Mouse (Mus musculus) heart, postnatal 10 days (tissue): ENCODE results near the gene Mybpc1. TPM values are rescaled to one million over a fixed set of nuclear protein-coding genes. Genes with fewer than 3 reads are reported as not detected.
"Not testable (repeated sequence)": the region's sequence is repeated elsewhere in the genome, so short reads cannot be mapped to it uniquely, and the experiment has no call there.

Source experiments
- DNase-seq, 2 experiments: peaks; one replicate each; pipeline ENCODE4 v3.0.0; 2021
- intact Hi-C: fragments of 180-260 bp; cut with DNase I; formaldehyde crosslinking; loops from one replicate; pipeline ENCODE4 v1.15.1; 2025
- total RNA-seq, 2 experiments: library from RNA; stranded (reverse); gene quantifications; 2 replicates each; pipeline ENCODE4 v1.2.3; 2021

The Mybpc1 gene
- total RNA-seq, 2 experiments from 2014 or later = 0.15 to 0.38 TPM

- intact Hi-C loops = loop anchor here (10.0 kb wide), 1 partner anchor 108 kb away; no protein-coding TSS in a partner anchor
- DNase-seq = no peak
These were observed 47.9 kb downstream of the Mybpc1 start for GRCm38 (mm10) chr10:88557046-88557445.

GRCm38 (mm10) chr10:88552738-88553137 lies 52.2 kb downstream of the Mybpc1 start:
- intact Hi-C loops = loop anchor here (10.0 kb wide), 1 partner anchor 112 kb away; no protein-coding TSS in a partner anchor
- DNase-seq = no peak

GRCm38 (mm10) chr10:88550225-88550624 lies 54.7 kb downstream of the Mybpc1 start:
- intact Hi-C loops = loop anchor here (10.0 kb wide), 1 partner anchor 115 kb away; no protein-coding TSS in a partner anchor
- no peak for DNase-seq

GRCm38 (mm10) chr10:88547635-88548034 lies 57.3 kb downstream of the Mybpc1 start:
- no peak for DNase-seq
- intact Hi-C loops = no loop called here

GRCm38 (mm10) chr10:88530631-88531030 lies 74.3 kb downstream of the Mybpc1 start:
- intact Hi-C loops = no loop called here
- no peak for DNase-seq

- intact Hi-C loops = no loop called here
- DNase-seq = no peak
These were observed 80.9 kb downstream of the Mybpc1 start for GRCm38 (mm10) chr10:88524016-88524415.

GRCm38 (mm10) chr10:88523212-88523611 lies 81.7 kb downstream of the Mybpc1 start:
- intact Hi-C loops = no loop called here
- no peak for DNase-seq

GRCm38 (mm10) chr10:88522795-88523194 lies 82.2 kb downstream of the Mybpc1 start:
- no peak for DNase-seq
- intact Hi-C loops = no loop called here

- DNase-seq, intact Hi-C loops: not testable (repeated sequence)
These were observed 89.9 kb downstream of the Mybpc1 start for GRCm38 (mm10) chr10:88515049-88515448.

GRCm38 (mm10) chr10:88514495-88514894 lies 90.5 kb downstream of the Mybpc1 start:
- peak; percentile 78 to 83 for DNase-seq
- intact Hi-C loops = loop anchor here (5.0 kb wide), 1 partner anchor 108 kb away; no protein-coding TSS in a partner anchor

GRCm38 (mm10) chr10:88513574-88514135 lies 91.3 kb downstream of the Mybpc1 start:
- intact Hi-C loops = loop anchor here (5.0 kb wide), 1 partner anchor 109 kb away; no protein-coding TSS in a partner anchor
- DNase-seq = no peak

- no peak for DNase-seq
- intact Hi-C loops = loop anchor here (5.0 kb wide), 1 partner anchor 111 kb away; no protein-coding TSS in a partner anchor
These were observed 93.6 kb downstream of the Mybpc1 start for GRCm38 (mm10) chr10:88511355-88511754.

GRCm38 (mm10) chr10:88510503-88511271 lies 94.3 kb downstream of the Mybpc1 start:
- peak; percentile 80 to 83 for DNase-seq
- intact Hi-C loops = loop anchor here (5.0 kb wide), 1 partner anchor 112 kb away; no protein-coding TSS in a partner anchor

GRCm38 (mm10) chr10:88507691-88508143 lies 97.2 kb downstream of the Mybpc1 start:
- no peak for DNase-seq
- intact Hi-C loops = loop anchor here (10.0 kb wide), 1 partner anchor 317 kb away; the partner anchor contains the start of gene Utp20

- intact Hi-C loops = loop anchor here (10.0 kb wide), 1 partner anchor 320 kb away; the partner anchor contains the start of gene Utp20
- DNase-seq = no peak
These were observed 99.7 kb downstream of the Mybpc1 start for GRCm38 (mm10) chr10:88505256-88505655.

- intact Hi-C loops = loop anchor here (5.0 to 10.0 kb wide), 3 partner anchors 127 to 320 kb away; partner anchors contain the start of genes Arl1, Dram1, Gnptab and Utp20
These were observed 100.5 kb downstream of the Mybpc1 start for GRCm38 (mm10) chr10:88504481-88504880.

GRCm38 (mm10) chr10:88503421-88504314 lies 101.3 kb downstream of the Mybpc1 start, which contains the start of gene Chpt1:
Gene Chpt1, minus strand, starts transcription at chr10:88504073.
- intact Hi-C loops = loop anchor here (5.0 to 10.0 kb wide), 3 partner anchors 126 to 321 kb away; partner anchors contain the start of genes Arl1, Dram1, Gnptab and Utp20
- peak; percentile 90 to 91 for DNase-seq

More at GRCm38 (mm10) chr10:88504481-88504880, 100.5 kb downstream of the Mybpc1 start:
- no peak for DNase-seq

GRCm38 (mm10) chr10:88502919-88503318 lies 102.0 kb downstream of the Mybpc1 start:
- intact Hi-C loops = loop anchor here (5.0 to 10.0 kb wide), 3 partner anchors 126 to 322 kb away; partner anchors contain the start of genes Arl1, Dram1, Gnptab and Utp20
- no peak for DNase-seq

- intact Hi-C loops = loop anchor here (5.0 to 10.0 kb wide), 3 partner anchors 125 to 323 kb away; partner anchors contain the start of genes Arl1, Dram1, Gnptab and Utp20
- peak; percentile 44 to 48 for DNase-seq
These were observed 102.8 kb downstream of the Mybpc1 start for GRCm38 (mm10) chr10:88501886-88502765.
